Comparison of ENCODE assay signal across 12 mouse cellular contexts in genomic region chr1:47285639-47286038, GRCm38 (mm10).
"Had no signal": no experiment of that assay in that cellular context is flagged by ENCODE, and none has a peak within 500 bp of the region (broad histone marks: within the 10 kb centered on the region; RNA-seq: fewer than 3 reads in every experiment).

No protein-coding gene starts in this region.

- ATAC-seq: liver, postnatal 0 days; lung, postnatal 0 days; midbrain, embryonic 15.5 days had no signal

- DNase-seq: kidney, adult 9 months; kidney, postnatal 25 days; layer of hippocampus, adult 9-11 months; liver, postnatal 0 days; lung, embryonic 14.5 days; right cerebral cortex, adult 18-20 months; right cerebral cortex, postnatal 14 days; right cerebral cortex, postnatal 4 days; spleen, adult 18-20 months; thymus, postnatal 25 days had no signal
